Mouse (Mus musculus) neural tube, embryonic 15.5 days (tissue): ENCODE data around the gene Dlx3. TPM values are rescaled to one million over a fixed set of nuclear protein-coding genes. Genes with fewer than 3 reads are reported as not detected.

Experiments used
- polyA plus RNA-seq: library from polyadenylated mRNA; unstranded; fragments of >200 nt; fragmentation: Nextera tagmentation; extraction: Ambion mirVana; gene quantifications from 2 replicates; pipeline ENCODE4 v1.2.1, GENCODE M21; 2015

The Dlx3 gene
- polyA plus RNA-seq, 1 experiment from 2014 or later = 0.28 TPM

Other genes starting within 250 kb of the Dlx3 start
- gene Col1a1, start 183.9 kb upstream of the Dlx3 start, polyA plus RNA-seq = 317 and 375 TPM in 2 replicates
- gene Hils1, start 152.5 kb upstream of the Dlx3 start, polyA plus RNA-seq = not detected in 2 replicates
- gene Sgca, start 143.8 kb upstream of the Dlx3 start, polyA plus RNA-seq = 0.77 and 1.4 TPM in 2 replicates
- 18.8 TPM in 2 replicates for gene Ppp1r9b, start 129.1 kb upstream of the Dlx3 start, polyA plus RNA-seq
- gene Samd14, start 110.2 kb upstream of the Dlx3 start, polyA plus RNA-seq = 139 and 167 TPM in 2 replicates
- 24.9 and 27.1 TPM in 2 replicates for gene Pdk2, start 78.8 kb upstream of the Dlx3 start, polyA plus RNA-seq
- gene Itga3, start 43.3 kb upstream of the Dlx3 start, polyA plus RNA-seq = 17.7 and 20.3 TPM in 2 replicates
- not detected in 2 replicates for gene Dlx4, start 26.1 kb downstream of the Dlx3 start, polyA plus RNA-seq
- gene Tac4, start 141.4 kb downstream of the Dlx3 start, polyA plus RNA-seq = 0.20 TPM in 1 of 2 replicates, not detected in the other
- 56.8 and 63.6 TPM in 2 replicates for gene Kat7, start 190.1 kb downstream of the Dlx3 start, polyA plus RNA-seq
- gene Fam117a, start 216.9 kb downstream of the Dlx3 start, polyA plus RNA-seq = 2.4 and 4.3 TPM in 2 replicates